Mouse (Mus musculus) brown adipose tissue, adult 24 weeks (tissue): ENCODE data around the gene Noxa1. TPM values are rescaled to one million over a fixed set of nuclear protein-coding genes. Genes with fewer than 3 reads are reported as not detected.
A peak's percentile ranks its signal among the peaks of the same experiment; 100 is the strongest.

Experiments used
- H3K27ac ChIP-seq: fragments of 200-500 bp; replicated peaks from 2 replicates; pipeline ENCODE4 v1.5.1; 2012; ENCODE audit warnings: low read depth, mild to moderate bottlenecking, low read length
- H3K4me1 ChIP-seq: fragments of 200-500 bp; 2 replicates; pipeline ENCODE4 v1.6.1; 2012; ENCODE audit warnings: low read length, mixed read lengths; ENCODE audit not compliant: control insufficient read depth, insufficient read depth, insufficient read length
- H3K4me3 ChIP-seq: fragments of 200-500 bp; 2 replicates; pipeline ENCODE4 v1.5.1; 2012; ENCODE audit warnings: low read depth, mild to moderate bottlenecking, low read length, moderate library complexity; ENCODE audit not compliant: insufficient read depth
- polyA plus RNA-seq: library from polyadenylated mRNA; stranded (reverse); fragments of >200 nt; gene quantifications from 2 replicates; pipeline ENCODE4 v1.2.4, GENCODE M21; 2012; ENCODE audit not compliant: missing spikeins, insufficient read depth, insufficient read length

Noxa1 gene
- not detected in 2 replicates for polyA plus RNA-seq

DNA sequence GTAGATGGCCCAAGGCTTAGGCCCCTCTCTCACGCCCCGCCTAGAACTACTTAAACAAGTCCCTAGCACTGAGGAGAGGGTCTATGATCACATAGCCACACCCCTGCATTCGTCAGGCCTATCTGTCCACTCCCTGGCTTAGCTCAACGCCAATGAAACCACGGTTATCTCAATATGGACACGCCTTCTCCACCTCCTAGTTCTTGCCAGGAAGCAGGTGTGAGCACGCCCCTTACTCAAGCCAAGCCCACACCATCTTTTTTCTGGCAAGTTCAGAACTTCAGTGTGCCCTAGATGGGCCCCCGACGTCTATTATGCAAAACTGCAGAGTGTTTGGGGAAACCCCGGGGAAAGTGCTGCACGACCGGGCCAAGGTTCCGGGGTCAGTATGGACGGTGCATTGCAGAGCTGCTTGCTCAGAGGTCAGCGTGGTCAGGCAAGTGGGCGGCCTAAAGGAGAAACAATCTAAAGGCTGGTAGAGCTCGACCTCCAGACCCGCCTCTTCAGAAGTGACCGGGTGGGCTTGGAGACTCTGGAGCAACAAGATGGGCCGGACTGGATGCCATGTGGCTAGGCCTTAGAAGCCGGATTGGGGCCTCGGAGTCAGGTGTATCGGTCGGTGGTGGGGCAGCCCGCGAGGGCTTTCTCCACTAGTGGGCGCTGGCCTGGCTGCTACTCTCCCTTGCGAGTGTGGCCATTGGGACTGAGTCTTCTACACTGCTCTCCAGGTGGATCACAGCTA is at the start of gene Noxa1:
Gene Noxa1 (minus strand): TSS at position 41 of the 742 bp plus-strand sequence.
- Histone ChIP-seq H3K4me1 (no peaks in the 10 kb centered on the region), H3K4me3 (no peak within 1 kb of the TSS), H3K27ac (no peak within 1 kb of the TSS)

DNA sequence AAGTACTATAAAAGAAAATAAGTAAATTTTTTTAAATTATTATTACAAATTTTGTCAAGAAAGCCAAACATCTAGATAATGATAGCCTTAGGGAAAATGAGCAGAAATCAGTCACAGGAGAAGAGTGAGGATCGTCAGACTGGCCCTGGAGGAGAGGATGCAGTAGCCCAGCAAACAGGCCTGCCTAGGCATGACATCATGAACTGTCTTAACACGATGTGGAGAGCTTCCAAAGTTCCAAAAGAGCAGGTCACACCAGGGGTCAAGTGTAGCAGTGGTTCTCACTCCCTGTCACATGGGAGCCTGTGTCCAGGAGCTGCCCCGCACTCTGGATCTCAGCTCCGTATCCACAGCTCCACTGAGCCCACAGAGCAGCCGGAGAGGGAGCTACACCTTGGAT is 47.0 kb upstream of the Noxa1 start:
- H3K4me3 ChIP-seq = no peak overlapping the region
- peaks cover 30% of the 10 kb centered on the region for H3K4me1 ChIP-seq
- H3K27ac ChIP-seq = 0 out of 2 replicates have a peak overlapping the region, but pooled peaks have one; percentile 29

DNA sequence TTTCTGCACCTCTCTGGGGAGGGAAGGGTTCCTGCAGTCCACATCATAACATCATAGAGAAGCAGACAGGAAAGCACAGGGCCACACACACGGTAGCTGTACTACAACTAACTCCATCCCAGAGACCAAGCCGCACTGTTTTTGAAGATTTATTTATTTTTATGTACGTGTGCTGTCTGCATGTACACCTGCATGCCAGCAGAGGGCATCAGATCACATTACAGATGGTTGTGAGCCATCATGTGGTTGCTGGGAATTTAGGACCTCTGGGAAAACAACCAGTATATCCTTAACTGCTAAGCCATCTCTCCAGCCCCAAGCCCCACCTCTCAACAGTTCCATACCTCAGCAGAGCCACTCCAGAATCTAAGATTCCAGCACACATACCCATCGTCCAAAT is 46.2 kb upstream of the Noxa1 start:
- peaks cover 22% of the 10 kb centered on the region for H3K4me1 ChIP-seq
- no peak overlapping the region for H3K4me3 ChIP-seq
- H3K27ac ChIP-seq = peak overlapping the region; percentile 5; the same call in 1 of the 2 replicates

DNA sequence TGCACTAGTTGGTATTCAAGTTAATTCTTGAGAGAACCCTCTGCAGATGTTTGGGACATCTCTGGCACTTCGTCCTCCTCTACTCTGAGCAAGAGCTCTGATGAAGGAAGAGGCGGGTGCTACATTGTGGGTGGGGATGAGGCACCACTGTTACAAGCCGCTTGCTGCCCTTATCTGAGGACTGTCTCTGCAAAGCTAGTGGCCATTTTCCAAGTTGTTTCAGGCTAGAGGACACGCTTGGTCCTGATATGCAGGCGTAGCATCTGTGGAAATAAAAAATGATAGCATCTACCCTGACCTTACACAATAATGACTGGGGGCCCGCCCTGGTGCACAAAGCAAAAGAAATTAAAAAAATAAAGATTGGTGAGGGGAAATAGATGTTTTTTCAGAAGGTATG is 42.9 kb upstream of the Noxa1 start:
- Histone ChIP-seq H3K4me1 (no peaks in the 10 kb centered on the region), H3K4me3 (no peak overlapping the region), H3K27ac (no peak overlapping the region)

DNA sequence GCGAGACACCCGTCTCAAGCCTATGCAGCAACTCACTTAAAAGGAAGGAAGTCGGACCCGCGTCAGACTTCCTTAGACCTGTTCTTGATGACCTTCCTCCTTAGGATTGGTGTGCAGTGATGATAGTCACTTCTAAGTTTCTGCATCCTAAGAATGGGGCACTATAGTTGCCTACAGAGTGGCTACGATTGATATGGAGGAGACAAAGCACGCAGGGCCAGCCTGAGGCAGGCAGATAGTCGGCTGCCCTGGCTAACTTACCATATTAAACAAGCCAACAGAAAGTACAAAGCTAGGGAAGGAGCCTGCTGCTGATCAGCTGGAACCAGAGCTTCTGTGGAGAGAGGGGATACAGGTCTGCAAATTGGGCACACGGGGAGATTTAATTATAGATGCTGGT is 36.7 kb upstream of the Noxa1 start:
- Histone ChIP-seq H3K4me1 (0 out of 2 replicates have a peak, but pooled peaks cover 2% of the 10 kb centered on the region), H3K27ac (no peak overlapping the region), H3K4me3 (no peak overlapping the region)

DNA sequence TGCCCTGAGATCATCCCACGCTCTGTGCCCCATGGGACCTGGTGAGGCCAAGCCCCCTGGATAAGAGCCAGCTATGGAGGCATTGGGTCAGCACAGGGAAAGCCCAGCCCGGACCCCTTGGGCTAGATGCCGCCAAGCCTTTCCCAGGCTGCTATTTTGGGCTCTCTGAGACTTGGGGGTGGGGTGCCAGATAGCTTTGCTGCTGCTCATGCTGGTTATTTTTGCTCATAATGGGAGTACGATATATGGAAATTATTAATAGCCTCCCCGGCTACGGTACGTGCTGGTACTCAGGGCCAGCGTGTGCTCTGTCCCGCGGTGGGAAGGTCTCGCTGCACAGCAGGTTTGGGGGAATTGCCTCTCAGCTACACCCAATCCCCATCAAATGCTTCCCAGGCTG is 33.1 kb upstream of the Noxa1 start:
- Histone ChIP-seq H3K4me1 (0 out of 2 replicates have a peak, but pooled peaks cover 2% of the 10 kb centered on the region), H3K27ac (no peak overlapping the region), H3K4me3 (no peak overlapping the region)

DNA sequence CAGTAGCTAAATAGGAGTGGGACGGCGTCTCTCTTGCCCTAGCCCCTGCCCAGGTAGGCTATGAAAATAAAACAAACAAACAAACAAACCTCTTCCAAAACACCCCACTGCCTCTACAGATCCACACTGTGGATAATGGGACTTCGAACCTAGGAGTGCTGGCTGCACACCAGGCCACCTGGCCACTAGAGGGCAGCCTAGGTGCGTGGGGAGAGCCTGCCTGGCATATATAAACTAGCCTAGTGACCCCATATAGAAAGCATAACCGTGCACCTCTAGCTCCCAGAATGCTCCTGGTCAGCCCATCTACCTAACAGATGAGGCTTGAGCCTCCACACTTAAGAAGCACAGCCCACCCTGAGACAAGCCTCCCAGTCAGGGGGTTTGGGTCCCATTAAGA is 32.3 kb upstream of the Noxa1 start:
- Histone ChIP-seq H3K27ac (no peak overlapping the region), H3K4me3 (no peak overlapping the region), H3K4me1 (0 out of 2 replicates have a peak, but pooled peaks cover 2% of the 10 kb centered on the region)

DNA sequence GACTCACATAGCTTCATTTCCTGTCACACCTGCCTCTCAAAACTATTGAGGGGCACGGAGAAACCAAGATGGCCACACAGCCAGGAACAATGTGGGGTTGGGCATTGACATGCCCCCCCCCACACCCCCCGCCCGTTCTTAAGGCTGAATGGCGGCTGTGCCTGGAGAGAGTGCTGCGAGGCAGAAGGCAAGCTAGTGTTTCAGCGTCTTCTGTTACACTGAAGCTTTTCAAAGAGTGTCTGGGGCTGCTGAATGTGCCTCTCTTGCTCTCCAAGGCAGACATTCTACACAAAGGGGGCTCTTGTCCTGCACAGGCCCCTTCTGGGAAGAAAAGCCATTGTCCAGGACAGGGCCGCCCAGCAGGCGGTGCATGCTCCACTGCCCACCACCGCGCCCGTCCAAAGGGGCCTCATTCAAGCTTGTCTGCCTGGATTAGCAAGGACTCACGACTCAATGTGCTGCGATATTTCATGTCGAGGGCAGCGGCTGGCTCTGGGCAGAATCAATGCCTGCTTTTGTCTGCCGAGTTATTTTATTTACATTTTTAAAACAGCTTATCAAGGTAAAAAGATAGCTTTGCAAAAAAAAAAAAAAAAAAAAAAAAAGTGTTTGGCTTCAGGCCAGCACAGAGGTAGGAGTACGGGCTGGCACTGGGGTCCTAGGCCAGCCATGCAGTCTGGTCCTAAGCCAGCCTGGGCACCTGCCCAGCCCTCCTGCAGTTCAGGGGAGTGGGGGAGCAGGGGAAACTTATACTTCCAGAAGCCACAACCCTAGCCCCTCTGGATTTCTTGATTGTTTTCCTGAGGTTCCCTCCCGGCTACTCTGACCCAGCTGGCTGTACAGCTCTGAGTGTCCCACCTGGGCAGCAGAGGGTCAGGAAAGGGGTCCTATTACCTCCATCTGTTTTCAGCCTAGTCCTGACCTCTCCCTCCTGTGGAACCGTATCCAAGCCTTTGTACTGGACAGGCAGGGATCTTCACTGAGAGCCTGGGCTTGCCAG is 31.4 kb upstream of the Noxa1 start:
- Histone ChIP-seq H3K4me3 (no peak overlapping the region), H3K4me1 (0 out of 2 replicates have a peak, but pooled peaks cover 2% of the 10 kb centered on the region), H3K27ac (no peak overlapping the region)

DNA sequence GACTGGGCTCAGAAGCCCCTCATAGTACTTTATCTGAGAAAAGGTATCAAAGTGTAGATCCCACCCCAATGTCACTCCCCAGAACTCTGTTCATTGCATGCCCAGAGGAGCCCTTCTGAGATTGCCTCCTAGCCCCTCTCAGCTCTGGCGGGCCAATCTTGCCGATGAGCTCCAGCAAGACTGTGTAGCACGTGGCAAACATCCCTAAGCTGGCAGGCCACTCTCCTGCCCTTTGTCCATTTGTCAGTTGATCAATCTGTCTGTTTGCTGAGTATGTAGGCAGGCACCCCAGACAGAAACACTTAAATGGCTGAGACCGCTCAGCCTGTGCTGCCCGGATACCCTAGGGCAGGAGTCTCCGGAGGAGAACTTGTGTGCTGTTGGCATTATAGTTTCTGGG is 30.2 kb upstream of the Noxa1 start:
- H3K27ac ChIP-seq = no peak overlapping the region
- no peak overlapping the region for H3K4me3 ChIP-seq
- H3K4me1 ChIP-seq = 0 out of 2 replicates have a peak, but pooled peaks cover 2% of the 10 kb centered on the region

DNA sequence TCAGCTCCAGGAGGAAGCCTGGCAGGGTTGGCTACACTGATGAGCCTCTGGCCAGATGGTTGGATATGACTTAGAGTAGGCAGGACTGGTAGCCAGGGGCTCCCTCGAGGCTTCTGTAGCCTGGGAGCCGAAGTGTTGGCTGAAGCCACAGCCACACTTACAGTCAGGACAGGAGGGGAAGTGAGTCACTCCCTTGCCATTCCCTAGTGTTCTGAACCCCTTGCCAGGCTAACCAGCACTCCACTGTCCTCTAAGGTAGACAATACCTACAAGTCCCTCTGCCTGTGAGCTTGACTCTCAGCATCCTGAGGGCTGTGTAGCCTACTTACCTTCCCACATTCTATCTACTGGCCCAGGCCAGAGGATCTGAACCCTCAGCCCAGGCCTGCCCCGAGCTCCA is 29.5 kb upstream of the Noxa1 start:
- H3K27ac ChIP-seq = no peak overlapping the region
- no peak overlapping the region for H3K4me3 ChIP-seq
- H3K4me1 ChIP-seq = 0 out of 2 replicates have a peak, but pooled peaks cover 2% of the 10 kb centered on the region

DNA sequence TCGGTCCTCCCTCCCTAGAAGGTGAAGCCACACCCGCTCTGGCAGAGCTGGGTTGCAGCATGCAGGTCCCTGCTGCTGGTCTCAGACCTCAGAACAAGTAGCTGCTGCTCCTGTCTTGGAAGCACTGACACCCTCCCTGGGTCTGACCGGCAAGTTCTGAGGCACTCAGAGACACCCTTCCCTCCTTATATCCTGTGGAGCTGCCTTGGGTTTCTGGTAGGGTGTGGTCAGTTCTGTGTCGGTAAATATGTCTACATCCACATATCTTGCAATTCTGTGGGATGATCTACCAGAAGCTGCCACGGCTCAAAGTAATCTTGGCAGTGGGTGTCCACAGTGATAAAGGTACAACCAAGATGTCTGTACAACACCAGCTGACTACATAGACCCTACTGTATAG is 28.6 kb upstream of the Noxa1 start:
- H3K4me3 ChIP-seq = no peak overlapping the region
- H3K27ac ChIP-seq = no peak overlapping the region
- H3K4me1 ChIP-seq = 0 out of 2 replicates have a peak, but pooled peaks cover 2% of the 10 kb centered on the region

DNA sequence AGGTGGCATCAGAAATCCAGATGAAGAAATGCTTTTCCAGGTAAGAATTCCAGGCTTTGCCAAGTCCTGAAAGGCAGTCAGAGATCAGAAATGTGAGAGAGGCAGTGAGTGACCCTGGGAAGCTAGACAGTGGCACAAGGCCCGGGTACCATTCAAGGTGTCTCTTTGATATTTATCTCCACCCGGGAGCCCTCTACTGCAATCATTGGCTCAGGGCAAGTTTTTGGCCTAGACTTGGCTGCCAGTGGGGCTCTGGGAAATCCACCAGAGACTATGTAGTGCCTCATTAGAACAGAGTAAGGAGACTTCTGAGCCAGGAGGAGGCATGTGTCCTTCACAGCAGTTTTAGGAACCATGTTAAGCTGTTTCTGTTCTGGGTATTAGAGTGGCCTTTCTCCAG is 27.7 kb upstream of the Noxa1 start:
- H3K27ac ChIP-seq = no peak overlapping the region
- H3K4me3 ChIP-seq = no peak overlapping the region
- no peaks in the 10 kb centered on the region for H3K4me1 ChIP-seq

DNA sequence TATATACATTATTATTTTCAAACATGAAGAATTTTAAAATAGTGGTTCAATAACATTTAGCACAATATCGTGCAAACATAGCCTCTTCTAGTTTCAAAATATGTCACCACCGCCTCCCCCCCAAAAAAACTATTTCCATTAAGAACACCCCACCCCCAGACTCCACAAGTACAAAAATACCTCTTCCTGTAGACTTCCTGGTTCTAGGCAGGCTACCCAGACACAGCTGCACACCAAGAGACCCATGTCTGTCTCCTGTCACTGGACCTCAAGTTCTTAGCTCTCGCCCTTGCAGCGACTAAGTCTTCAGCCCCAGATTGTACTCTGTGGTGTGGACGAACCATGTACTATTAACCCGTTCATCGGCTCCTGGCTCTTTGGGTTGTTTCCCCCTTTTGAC is 26.0 kb upstream of the Noxa1 start:
- Histone ChIP-seq H3K27ac (no peak overlapping the region), H3K4me3 (no peak overlapping the region), H3K4me1 (no peaks in the 10 kb centered on the region)

DNA sequence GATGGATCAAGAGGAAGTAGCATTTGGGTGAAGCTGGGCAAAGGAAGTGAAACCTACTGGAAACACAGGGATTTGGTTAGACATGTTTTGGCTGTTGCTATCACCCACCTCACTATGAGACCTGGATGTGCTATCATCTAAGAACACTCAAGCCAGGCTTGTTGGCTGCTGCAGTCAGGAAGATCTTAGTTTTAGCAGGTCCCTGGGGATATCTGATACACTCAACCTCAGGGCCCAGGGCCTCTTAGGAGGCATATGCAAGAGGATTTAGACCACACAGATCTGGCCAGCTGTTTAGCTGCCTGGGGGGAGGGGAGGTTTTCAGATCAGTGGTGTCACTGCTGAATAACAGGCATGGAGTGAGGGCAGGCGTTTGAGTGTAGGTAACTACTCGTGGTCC is 20.5 kb upstream of the Noxa1 start:
- peaks cover 15% of the 10 kb centered on the region for H3K4me1 ChIP-seq
- H3K4me3 ChIP-seq = no peak overlapping the region
- H3K27ac ChIP-seq = no peak overlapping the region

DNA sequence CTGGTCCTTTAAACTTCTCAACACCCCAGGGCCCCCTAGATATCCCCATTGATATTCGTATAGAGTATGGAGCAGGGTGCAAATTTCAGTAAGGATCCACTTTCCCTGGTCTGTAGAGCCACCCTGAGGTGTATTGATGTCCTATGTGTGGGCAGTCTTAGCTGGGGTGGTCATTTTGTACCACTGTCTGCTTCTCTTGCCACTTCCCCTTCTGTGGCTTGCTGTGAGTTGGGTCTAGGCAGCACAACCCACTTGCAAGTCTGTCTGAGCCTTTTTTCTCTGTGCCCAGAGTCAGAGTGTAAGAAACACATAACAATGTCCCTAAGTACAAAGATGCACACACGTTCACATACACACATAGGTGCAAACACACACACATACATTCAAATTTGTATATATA is 19.4 kb upstream of the Noxa1 start:
- Histone ChIP-seq H3K4me1 (peaks cover 15% of the 10 kb centered on the region), H3K27ac (no peak overlapping the region), H3K4me3 (no peak overlapping the region)
